Mouse (Mus musculus) limb, embryonic 14.5 days (tissue): Measurements from ENCODE around the gene Slc9a4. TPM values are rescaled to one million over a fixed set of nuclear protein-coding genes. Genes with fewer than 3 reads are reported as not detected.

Experiments
- ATAC-seq: fragments of 200-750 bp; cut with Nextera tagmentation; 2 replicates; pipeline ENCODE4 v1.8.0; 2017; ENCODE audit warnings: low read depth, moderate number of reproducible peaks, moderate TSS enrichment; ENCODE audit not compliant: low FRiP score
- DNase-seq: peaks from one replicate; pipeline ENCODE4 v3.0.0-alpha.2; 2015; ENCODE audit warnings: low spot score
- H3K27ac ChIP-seq: fragments of 300-500 bp; sonication (generic); replicated peaks from 2 replicates; pipeline ENCODE4 v1.5.1; 2014; ENCODE audit warnings: low read depth, mild to moderate bottlenecking, low read length, moderate library complexity, mixed read lengths
- H3K27me3 ChIP-seq: fragments of 300-500 bp; sonication (generic); 2 replicates; pipeline ENCODE4 v1.6.1; 2014; ENCODE audit warnings: low read length, mixed read lengths; ENCODE audit not compliant: control insufficient read depth, insufficient read depth
- H3K36me3 ChIP-seq: fragments of 300-500 bp; sonication (generic); 2 replicates; pipeline ENCODE4 v1.6.1; 2014; ENCODE audit warnings: mild to moderate bottlenecking, low read length, moderate library complexity, mixed read lengths; ENCODE audit not compliant: control insufficient read depth, insufficient read depth
- H3K4me1 ChIP-seq: fragments of 300-500 bp; sonication (generic); 2 replicates; pipeline ENCODE4 v1.6.1; 2014; ENCODE audit warnings: antibody characterized with exemption, low read length, mixed read lengths; ENCODE audit not compliant: control insufficient read depth, insufficient read depth
- H3K4me2 ChIP-seq: fragments of 300-500 bp; sonication (generic); replicated peaks from 2 replicates; pipeline ENCODE4 v1.6.1; 2014; ENCODE audit warnings: low read depth, mild to moderate bottlenecking, low read length, moderate library complexity; ENCODE audit not compliant: severe bottlenecking
- H3K4me3 ChIP-seq: fragments of 300-500 bp; sonication (generic); replicated peaks from 2 replicates; pipeline ENCODE4 v1.5.1; 2014; ENCODE audit warnings: low read length
- H3K9ac ChIP-seq: fragments of 300-500 bp; sonication (generic); 2 replicates; pipeline ENCODE4 v1.6.1; 2014; ENCODE audit warnings: mild to moderate bottlenecking, low read depth, low read length, moderate library complexity; ENCODE audit not compliant: severe bottlenecking
- H3K9me3 ChIP-seq: fragments of 300-500 bp; sonication (generic); 2 replicates; pipeline ENCODE4 v1.6.1; 2016; ENCODE audit warnings: low read length; ENCODE audit not compliant: control insufficient read depth
- POLR2A ChIP-seq: fragments of 200-500 bp; IDR thresholded peaks from 2 replicates; pipeline ENCODE4 v1.8.0; 2012; ENCODE audit warnings: inconsistent platforms, mild to moderate bottlenecking, moderate library complexity, borderline replicate concordance; ENCODE audit not compliant: insufficient read depth, insufficient read length; ENCODE audit errors: extremely low read depth
- WGBS: fragments of 180-500 bp; shearing (Covaris S2); extraction: QIAGEN DNeasy Blood & Tissue Kit; methylation state at CpG from one replicate; pipeline ENCODE4 v1.1.7; 2014; 5-methylcytosine and 5-hydroxymethylcytosine counted together
- polyA plus RNA-seq, 2 experiments: library from polyadenylated mRNA; depleted of rRNA in 1 of 2; stranded (reverse) in 1 of 2; unstranded in 1 of 2; fragments of >200 nt; fragmentation: Nextera tagmentation in 1 of 2; extraction: Ambion mirVana in 1 of 2; gene quantifications; 2 replicates each; pipeline versions ENCODE4 v1.2.1 to v1.2.3; 2012 to 2014

The Slc9a4 gene
- polyA plus RNA-seq, 2 experiments = 0.04 TPM; not detected in 1

DNA sequence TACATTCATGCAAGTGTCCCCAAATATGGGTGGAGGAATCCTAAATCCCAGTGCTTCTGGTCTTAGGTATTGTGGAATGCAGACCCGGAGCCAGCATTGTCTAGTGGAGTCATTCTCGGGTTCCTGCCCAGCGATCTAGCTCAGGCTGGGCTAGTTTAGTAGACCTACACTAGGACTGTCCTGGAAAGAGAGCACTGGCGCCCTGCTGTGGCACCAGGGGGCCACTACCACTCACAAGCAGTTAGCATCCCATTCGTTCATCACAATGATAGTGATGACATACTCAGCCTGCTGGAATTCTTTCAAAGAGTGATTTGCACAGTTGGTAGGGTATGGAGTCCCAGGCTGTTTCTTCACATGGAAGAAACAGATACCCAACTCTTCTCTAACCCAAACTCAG lies 97.4 kb downstream of the Slc9a4 start:
- H3K4me1 ChIP-seq = peaks cover 5% of the 10 kb centered on the region; the same call in 1 of the 2 replicates
- no peaks in the 10 kb centered on the region for H3K9me3 ChIP-seq
- H3K27ac ChIP-seq = no peak overlapping the region
- DNase-seq (no peak), ATAC-seq (no peak)
- WGBS = 52% methylated on average over 5 of the region's 5 CpGs
- no peak overlapping the region for H3K9ac ChIP-seq
- H3K4me2 ChIP-seq = no peak overlapping the region
- peaks cover 38% of the 10 kb centered on the region for H3K27me3 ChIP-seq
- no peak for TF ChIP-seq POLR2A
- H3K36me3 ChIP-seq = no peaks in the 10 kb centered on the region
- H3K4me3 ChIP-seq = no peak overlapping the region

Other genes starting within 250 kb of the Slc9a4 start
- 4.2 and 5.2 TPM in 2 replicates for gene Il1rl1, start 150.5 kb upstream of the Slc9a4 start, polyA plus RNA-seq (2012; rRNA removed)
- gene Il1rl1, start 150.5 kb upstream of the Slc9a4 start, polyA plus RNA-seq (2014; fragmentation: Nextera tagmentation; extraction: Ambion mirVana) = 3.3 and 3.5 TPM in 2 replicates
- 0.06 and 0.29 TPM in 2 replicates for gene Il18r1, start 114.5 kb upstream of the Slc9a4 start, polyA plus RNA-seq (2012; rRNA removed)
- 0.34 TPM in 1 of 2 replicates, not detected in the other for gene Il18r1, start 114.5 kb upstream of the Slc9a4 start, polyA plus RNA-seq (2014; fragmentation: Nextera tagmentation; extraction: Ambion mirVana)
- 0.18 and 0.24 TPM in 2 replicates for gene Il18rap, start 64.7 kb upstream of the Slc9a4 start, polyA plus RNA-seq (2012; rRNA removed)
- 0.18 and 0.28 TPM in 2 replicates for gene Il18rap, start 64.7 kb upstream of the Slc9a4 start, polyA plus RNA-seq (2014; fragmentation: Nextera tagmentation; extraction: Ambion mirVana)
- 2.7 and 3.4 TPM in 2 replicates for gene Slc9a2, start 100.5 kb downstream of the Slc9a4 start, polyA plus RNA-seq (2012; rRNA removed)
- 0.72 and 0.87 TPM in 2 replicates for gene Slc9a2, start 100.5 kb downstream of the Slc9a4 start, polyA plus RNA-seq (2014; fragmentation: Nextera tagmentation; extraction: Ambion mirVana)
- gene Mfsd9, start 210.6 kb downstream of the Slc9a4 start, polyA plus RNA-seq (2012; rRNA removed) = 2.1 and 3.0 TPM in 2 replicates
- 4.6 and 5.3 TPM in 2 replicates for gene Mfsd9, start 210.6 kb downstream of the Slc9a4 start, polyA plus RNA-seq (2014; fragmentation: Nextera tagmentation; extraction: Ambion mirVana)
- gene Tmem182, start 225.5 kb downstream of the Slc9a4 start, polyA plus RNA-seq (2012; rRNA removed) = 3.4 and 3.7 TPM in 2 replicates
- gene Tmem182, start 225.5 kb downstream of the Slc9a4 start, polyA plus RNA-seq (2014; fragmentation: Nextera tagmentation; extraction: Ambion mirVana) = 3.7 and 5.2 TPM in 2 replicates